Mouse (Mus musculus): ENCODE results near the gene Ace.

DNA sequence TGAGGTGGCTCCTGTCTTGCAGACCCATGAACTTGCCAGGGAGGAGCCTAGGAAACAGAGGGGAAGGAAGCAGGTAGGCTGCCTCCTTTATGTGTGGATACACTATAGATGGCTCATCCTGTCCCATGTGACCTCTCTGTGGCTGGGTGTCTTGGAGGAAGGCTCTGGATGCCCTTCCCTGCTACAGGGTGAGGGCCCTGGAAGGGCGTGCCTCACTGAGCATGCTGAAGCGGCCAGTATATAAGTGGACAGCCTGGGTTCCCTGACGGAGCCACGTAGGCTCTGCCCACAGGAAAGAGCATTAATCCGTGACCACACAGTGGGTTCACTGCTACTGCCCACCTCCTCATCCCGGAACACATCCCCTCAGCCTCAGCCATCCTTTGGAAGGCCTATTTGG, 21.7 kb downstream of the Ace start:
- TF ChIP-seq CTCF (IDR thresholded peaks at IDR 0.05; ENCODE audit: low read depth) = no peak
- TF ChIP-seq EP300 (optimal IDR thresholded peaks at IDR 0.05) = no peak
